Mouse (Mus musculus) neutrophil, adult 5-6 weeks (primary cell): Measurements from ENCODE around the gene Mtmr10. TPM values are rescaled to one million over a fixed set of nuclear protein-coding genes. Genes with fewer than 3 reads are reported as not detected.

Experiments
- ATAC-seq: fragments of 151-379, 151-347 bp; 2 replicates; pipeline ENCODE4 v1.8.0; 2017; ENCODE audit warnings: mild to moderate bottlenecking, moderate TSS enrichment; ENCODE audit not compliant: insufficient number of reproducible peaks, poor library complexity, low FRiP score, severe bottlenecking; ENCODE audit errors: extremely low read depth
- total RNA-seq: library from RNA; stranded (forward); fragments of 200-1000 nt; gene quantifications from 2 replicates; pipeline ENCODE4 v1.2.3, GENCODE M21; 2017

Mtmr10 gene
- total RNA-seq, 1 experiment from 2014 or later: 13.3 TPM

DNA sequence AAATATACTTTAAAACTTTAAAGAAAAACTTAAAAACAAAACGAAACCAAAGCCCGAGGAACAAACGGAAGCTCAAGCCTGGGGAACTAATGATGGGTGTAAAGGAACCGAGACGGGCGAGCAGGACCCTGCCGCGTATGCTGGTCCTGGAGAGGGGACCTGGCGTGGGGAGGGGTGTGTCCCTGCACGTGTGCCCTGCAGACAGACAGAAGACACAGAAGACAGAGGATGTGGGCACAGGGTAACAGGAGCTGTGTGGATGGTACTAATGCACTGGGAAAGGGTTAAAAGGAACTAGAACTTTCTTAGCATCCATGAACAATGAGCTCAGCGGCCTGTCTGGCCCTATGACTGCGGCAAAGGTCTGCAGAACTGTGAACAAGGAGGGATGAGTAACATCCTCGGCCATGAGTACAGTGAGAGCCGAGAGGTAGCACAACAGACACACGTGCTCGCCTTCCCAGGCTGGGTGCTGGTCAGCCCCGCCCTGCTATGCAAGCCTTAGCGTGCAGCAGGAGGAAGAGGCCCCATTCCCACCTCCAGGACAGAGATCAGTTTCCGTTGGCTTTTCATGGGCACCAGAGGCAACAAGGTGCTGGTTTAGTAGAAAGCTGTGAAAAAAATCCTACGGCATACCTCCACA lies 72.6 kb downstream of the Mtmr10 start:
- ATAC-seq: no peak

DNA sequence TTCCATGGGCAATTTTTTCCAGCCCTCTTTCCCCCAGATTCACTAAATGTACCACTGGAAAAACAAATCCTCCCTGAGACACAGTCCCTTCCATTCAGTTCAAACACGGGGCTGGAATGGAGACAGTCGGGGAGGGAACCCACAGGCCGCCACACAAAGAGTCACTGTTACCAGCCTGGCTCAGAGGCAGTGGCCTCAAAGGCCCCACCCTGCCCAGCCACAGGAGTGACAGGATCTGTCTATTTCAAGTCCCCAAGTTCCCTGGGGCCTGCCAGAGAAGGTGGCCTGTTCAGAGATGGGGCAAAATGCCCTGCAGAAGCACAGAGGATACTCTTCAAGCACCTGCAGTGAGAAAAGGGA lies 73.1 kb downstream of the Mtmr10 start:
- no peak for ATAC-seq

- no peak for ATAC-seq
Observed at GRCm38 (mm10) chr7:64365863-64366262, 78.4 kb downstream of the Mtmr10 start.

GRCm38 (mm10) chr7:64369841-64370240 lies 82.4 kb downstream of the Mtmr10 start:
- no peak for ATAC-seq

DNA sequence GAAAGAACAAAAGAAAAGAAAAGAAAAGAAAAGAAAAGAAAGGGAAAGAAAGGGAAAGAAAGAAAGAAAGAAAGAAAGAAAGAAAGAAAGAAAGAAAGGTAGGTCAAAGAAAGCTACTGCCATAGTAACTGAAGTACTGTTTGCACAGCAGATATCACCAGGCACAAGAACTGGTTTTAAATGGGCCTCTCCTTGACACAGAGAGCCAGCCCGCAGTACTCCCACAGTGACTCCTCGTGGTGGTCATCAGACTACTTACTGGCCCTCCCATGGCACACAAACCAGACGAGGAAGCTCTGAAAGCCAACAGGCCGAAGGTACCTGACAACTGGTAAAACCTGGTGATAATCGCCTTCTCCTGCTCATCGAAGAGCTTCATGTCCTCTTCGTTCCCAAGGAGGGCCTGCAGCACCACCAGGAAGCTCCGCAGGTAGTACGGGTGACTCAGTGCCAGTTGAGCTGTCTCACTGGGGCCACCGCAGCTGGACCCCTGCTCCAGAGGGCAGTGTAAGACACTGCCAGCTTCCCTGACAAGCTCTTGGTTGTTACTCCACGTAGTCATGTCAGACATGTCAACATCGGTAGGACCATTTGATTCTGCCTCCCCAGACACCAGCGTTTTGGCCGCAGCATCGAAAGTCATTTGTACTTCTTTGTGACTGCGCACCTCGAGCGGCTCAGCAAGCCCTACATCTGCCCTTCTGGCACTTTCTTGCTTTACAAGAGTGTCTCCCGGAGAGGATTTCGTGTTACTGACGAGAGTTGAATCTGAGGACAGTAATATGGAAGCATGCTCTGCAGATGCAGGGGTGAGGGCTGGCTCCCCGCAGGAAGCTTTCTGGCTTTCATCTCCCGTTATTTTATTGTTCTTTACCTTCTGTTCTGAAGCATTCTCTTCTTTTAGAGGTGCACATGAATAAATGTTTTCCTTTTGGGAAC lies 84.8 kb downstream of the Mtmr10 start:
- no peak for ATAC-seq

- no peak for ATAC-seq
Observed at GRCm38 (mm10) chr7:64373147-64373829, 85.8 kb downstream of the Mtmr10 start.

- peak; percentile 99 for ATAC-seq
Observed at GRCm38 (mm10) chr7:64373830-64374562, 86.5 kb downstream of the Mtmr10 start, which contains the start of gene Fan1. TSS of gene Fan1 (minus strand) at chr7:64374095.

Other genes starting within 250 kb of the Mtmr10 start
- gene Trpm1, start 133.8 kb upstream of the Mtmr10 start, total RNA-seq: 0.23 TPM in 1 of 2 replicates, not detected in the other
- 6.3 and 6.4 TPM in 2 replicates for gene Fan1, start 86.4 kb downstream of the Mtmr10 start, total RNA-seq
- 44.3 and 51.1 TPM in 2 replicates for gene Mphosph10, start 104.6 kb downstream of the Mtmr10 start, total RNA-seq
- gene Mcee, start 105.0 kb downstream of the Mtmr10 start, total RNA-seq: 21.2 and 33.6 TPM in 2 replicates
- gene Apba2, start 214.1 kb downstream of the Mtmr10 start, total RNA-seq: not detected in 2 replicates